Mouse (Mus musculus): ENCODE results near the gene Farp1.

Gene Farp1

DNA sequence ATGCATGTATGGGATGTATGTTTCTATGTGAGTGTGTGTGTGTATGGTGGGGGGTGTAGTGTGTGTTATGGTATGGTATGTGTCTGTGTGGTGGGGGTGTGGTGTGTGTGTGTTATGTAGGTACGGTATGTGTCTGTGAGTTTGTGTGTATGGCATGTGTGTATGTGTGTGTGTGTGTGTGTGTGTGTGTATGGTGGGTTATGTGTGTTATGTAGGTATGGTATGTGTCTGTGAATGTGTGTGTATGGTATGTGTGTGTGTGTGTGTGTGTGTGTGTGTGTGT, 185.0 kb downstream of the Farp1 start:
- no peak for DNase-seq (ENCODE audit: low read depth)

DNA sequence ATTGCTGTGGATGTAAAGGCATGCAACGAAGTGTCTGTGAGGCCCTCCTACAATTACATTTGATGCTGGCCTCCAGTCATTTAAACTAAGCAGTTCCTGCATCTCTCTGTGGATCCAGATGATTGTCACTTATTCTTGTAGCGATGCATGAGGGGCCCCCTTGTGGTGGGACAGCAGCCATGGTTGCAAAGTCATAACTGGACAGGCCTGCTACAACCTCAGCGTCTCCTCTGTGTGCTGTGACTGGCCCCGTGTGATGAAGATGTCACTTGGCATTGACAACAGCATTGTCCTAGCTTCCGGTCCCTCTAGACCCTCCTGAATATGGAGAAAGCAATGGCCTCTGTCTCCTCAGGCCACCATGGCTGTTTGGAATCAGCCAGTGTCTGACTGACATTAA, 185.7 kb downstream of the Farp1 start:
- peak; percentile 36 for DNase-seq (ENCODE audit: low read depth)

DNA sequence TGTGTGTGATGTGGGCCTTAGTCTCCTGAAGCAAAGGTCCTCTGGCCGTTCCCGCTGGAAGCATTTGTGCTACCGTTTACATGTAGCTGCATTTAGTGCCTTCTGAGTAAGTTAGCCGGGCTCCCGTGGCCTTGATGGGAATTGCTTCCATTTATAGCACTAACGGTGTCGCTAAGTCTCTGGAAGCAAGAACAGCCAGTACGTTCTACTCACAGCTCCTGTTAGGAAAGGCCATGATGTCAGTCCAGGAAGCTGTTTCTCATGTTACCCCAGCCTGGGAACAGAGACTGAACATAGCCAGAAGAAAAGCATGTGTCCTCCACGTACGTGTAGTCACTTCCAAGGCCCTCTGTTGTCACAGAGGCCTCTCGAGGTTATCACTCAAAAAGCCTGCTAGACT, 190.8 kb downstream of the Farp1 start:
- no peak for DNase-seq (ENCODE audit: low read depth)

DNA sequence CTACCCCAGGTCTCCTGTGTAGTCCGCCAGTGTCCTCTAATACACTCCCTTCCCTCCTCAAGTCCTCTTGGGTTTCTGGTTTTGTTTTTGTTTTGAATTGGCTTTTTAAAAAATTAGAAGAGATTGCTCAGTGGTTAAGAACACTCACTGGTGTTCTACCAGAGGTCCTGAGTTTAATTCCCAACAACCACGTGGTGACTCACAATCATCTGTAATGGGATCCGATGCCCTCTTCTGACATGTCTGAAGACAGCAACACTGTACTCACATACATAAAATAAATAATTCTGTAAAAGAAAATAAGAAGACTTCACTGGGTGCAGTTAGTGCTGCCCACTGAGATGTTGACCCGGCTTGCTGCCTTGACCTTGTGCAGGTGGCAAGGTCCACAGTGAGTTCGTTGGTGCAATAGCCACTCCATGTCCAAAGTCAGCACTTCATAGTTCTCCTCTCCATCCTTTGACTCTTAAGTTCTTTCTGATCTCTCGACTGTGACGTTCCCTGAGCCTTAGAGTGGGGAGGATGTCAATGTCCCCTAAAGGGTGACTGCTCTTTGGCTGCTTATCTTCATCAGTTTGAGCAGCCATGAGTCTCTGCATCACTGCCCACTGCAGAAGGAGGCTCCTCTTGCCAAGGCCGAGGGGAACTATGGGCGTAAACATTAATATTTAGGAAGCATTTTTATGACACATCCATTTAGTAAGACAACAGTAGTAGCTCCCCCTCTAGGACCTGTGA, 194.2 kb downstream of the Farp1 start:
- peak; percentile 59 for DNase-seq (ENCODE audit: low read depth)

DNA sequence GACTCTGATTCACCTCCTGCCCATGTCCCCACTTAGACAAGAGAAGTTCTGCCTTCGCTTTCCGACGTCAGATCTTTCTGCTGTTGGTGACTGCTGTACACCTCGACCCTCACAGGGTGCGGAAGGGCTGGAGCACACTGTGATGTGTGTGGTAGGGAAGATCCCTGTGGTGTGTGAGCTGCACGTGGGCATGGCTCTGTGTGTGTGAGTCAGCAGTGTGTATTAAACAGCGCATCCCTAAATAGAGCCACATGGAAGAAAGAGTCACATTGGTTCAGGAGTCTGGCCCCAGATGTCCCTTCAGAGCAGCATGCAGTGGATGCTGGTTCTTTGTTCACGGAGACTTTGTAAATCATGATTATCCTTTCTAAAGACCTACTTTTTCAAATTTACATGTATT, 196.2 kb downstream of the Farp1 start:
- DNase-seq (ENCODE audit: low read depth), result no peak

DNA sequence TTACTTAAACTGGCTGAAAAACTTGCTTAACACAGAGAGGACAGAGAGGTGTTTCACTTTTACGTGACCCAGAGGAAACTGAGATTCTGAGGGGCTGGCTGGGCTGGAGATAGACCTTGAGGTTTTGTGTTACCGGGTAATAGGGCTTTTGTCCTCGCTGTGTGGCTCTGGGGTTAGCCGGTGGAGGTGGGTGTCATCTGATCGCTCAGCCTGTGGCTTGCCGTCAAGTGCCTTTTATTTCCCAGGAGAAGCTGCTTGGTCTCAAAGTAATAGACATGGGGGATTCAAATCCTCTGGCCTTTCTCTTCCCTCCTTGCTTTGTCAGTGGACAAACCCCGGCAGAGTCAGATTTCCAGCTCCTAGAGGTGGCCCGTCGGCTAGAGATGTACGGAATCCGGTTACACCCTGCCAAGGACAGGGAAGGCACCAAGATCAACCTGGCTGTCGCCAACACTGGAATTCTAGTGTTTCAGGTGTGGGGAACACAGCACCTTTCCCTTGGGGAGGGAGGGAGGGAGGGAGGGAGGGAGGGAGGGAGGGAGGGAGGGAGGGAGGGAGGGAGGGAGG, 199.8 kb downstream of the Farp1 start:
- no peak for DNase-seq (ENCODE audit: low read depth)

DNA sequence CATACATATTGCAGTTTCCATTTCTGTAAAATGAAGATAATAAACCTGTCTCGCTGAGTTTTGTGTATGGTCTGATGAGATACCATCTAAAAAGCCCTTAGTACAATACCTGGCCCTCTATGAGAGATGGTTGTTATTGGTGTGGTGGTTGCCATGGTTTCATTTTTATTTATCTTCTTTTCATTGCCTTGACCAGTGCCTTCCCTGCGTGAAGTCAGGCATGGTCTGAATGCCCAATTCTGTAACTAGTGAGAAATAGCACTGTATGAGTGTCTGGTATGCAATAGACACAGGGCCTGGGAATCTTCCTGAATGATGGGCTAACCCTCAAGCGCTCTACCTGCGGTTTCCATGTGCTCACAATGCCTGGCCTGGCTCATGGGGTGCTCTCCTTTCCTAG, 201.7 kb downstream of the Farp1 start:
- DNase-seq (ENCODE audit: low read depth), result no peak

DNA sequence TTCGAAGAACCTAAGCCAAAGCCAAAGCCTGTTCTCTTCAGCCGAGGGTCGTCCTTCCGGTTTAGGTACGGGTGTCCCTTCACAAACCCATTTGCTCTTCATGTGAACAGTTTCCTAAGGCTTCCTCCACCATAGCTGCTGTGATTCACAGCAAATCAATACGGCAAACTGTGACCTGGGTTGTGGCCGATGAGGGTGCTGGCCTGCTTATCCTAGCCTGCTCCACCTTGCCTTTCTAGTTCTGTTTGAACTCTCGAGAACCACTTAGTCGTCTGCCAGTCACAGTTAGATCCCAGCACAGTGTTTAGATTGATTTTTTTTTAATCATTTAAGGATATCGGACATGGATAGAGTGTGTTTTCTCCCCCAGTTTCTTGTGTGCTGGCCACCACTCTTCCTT, 203.7 kb downstream of the Farp1 start:
- no peak for DNase-seq (ENCODE audit: low read depth)

DNA sequence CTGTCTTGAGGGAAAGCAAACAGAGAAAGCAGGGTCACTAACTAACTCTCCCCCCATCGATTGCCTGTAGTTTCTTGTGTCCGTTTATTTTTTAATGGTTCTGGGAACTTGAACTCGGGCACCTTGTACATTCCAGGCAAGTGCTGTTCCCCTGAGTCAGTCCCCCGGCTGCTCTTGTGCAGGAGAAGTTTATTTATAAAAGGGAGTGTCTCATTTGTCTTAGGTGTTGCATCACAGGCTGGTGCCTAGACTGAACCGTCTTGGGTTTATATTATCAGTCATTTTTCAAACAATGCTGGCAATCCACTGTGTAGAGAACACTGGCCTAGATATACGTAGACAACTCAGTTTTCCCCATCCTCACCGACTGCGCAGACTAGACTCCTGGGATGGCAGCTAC, 204.4 kb downstream of the Farp1 start:
- DNase-seq (ENCODE audit: low read depth), result peak; percentile 85

DNA sequence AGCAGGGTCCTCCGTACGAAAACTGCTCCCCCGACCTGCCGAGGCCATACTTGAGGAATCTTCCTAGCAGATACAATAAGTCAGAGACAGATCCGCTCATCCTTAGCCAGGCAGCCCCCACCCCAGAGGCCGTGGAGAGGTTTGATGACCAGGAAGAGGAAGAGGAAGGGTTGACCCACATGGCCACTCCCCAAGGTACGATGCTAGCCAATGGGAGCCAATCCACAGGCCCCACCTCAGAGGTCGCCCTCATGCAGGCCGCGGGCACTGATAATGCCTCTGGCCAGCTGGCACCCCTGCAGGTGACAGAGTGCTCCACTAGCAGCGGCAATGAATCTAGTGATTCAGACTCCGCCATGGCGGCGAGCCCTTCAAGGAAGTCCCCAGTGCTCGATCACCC, 209.1 kb downstream of the Farp1 start:
- DNase-seq (ENCODE audit: low read depth), result no peak

DNA sequence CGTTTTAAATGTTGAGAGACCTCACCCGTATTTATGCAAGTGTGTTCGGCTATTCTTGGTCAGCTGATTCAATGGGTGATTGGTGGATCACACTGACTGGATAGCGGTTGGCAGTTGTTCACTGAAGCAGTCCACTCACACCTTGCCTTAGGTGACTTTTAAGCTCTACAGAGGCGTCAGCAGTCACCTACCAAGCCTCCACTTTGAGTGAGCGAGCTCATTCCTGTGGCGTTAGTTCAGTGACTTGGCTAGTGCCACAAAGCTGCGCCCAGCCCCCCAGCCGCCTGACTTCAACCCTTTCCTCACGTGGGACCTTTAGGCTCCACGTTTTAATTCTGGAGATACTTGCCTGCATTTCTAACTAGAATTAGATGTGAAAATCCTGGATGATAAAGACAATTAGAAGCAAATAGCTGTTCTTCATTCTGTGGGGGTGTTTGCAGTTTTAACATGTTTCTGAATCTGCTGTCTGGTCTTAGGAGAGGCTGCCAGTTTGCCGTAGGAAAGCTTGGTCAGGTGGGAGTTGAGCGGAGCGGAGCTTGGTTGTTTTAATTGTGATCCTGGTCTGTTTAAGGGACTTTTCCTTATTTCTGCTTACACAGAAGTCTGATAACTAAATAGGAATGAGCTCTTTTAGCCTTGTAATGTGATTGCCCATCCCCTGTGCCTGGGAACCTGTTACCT, 211.2 kb downstream of the Farp1 start:
- peak; percentile 16 for DNase-seq (ENCODE audit: low read depth)

DNA sequence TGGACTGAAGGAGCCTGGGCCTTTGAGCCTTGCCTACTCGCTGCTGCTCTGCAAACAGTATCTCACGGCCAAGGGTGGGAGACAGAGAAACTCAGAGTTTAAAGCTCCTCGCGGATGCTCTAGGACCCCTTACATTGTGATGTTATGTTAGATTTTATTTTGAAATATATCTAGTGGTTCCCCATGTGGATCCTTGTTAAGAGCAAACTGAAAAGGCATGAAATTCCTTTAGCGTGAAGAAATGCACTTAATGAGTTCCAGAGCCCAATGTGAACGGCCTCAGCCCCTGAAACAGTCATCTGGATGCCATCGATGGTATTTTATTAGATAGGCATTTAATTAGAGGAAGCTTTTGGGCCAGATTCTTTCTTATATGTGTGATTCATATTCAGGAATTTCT, 212.3 kb downstream of the Farp1 start:
- DNase-seq (ENCODE audit: low read depth), result peak; percentile 83

DNA sequence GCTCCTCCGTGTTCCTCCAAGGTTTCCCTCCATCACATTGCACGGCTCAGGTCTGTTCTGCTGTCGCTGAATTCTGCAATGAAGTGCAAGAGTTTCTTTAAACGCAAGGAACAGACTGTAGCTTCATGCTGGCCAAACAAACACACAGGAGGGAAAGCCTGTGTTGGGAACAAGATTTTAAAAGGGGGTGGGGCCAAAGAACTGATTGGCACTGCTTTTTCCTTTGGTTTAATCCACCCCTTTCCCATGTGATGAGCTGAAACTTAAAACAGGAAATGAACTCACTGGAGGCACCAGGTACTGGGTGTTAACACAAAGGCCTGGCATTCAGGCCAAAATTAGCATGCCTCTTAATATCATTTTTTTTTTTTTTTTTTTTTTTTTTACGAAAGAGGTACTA, 213.3 kb downstream of the Farp1 start:
- peak; percentile 53 for DNase-seq (ENCODE audit: low read depth)

DNA sequence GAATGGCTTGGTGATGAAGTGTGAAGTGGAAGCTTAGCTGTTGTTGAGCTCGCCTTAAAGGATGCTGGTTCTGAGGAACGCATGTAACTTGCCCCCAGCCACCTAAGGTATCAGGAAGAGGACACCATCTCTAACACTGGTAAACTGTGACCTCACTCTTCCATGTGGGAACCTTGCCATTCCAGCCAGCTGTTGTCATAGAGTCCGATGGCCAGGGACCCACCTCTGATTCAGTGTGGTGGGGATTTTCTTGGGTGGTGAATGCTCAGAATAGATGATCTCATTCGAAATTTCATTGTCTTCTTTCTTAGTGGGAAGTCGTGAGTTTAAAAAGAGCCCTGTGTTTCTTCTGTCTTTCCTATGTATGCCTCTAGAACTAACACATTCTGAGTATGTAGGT, 216.1 kb downstream of the Farp1 start:
- DNase-seq (ENCODE audit: low read depth), result no peak

DNA sequence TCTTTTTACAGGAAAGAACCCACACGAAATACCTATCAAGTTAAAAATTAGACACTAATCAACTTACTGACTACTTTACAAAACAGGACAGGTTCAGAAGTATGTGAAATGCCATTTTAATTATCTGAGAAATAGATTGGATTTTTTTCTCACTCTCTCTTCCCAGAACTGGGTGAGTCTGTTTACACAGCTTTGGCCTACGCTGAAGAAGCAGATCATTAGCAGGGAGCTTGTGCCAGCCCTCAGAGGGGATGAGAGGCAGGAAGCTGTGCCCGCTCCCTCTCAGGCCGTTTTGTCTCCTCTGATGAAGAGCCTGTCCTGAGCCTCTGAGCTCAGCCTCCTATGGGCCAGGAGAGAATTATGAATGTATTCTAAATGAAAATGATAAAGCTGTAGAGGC, 216.7 kb downstream of the Farp1 start:
- DNase-seq (ENCODE audit: low read depth), result no peak

DNA sequence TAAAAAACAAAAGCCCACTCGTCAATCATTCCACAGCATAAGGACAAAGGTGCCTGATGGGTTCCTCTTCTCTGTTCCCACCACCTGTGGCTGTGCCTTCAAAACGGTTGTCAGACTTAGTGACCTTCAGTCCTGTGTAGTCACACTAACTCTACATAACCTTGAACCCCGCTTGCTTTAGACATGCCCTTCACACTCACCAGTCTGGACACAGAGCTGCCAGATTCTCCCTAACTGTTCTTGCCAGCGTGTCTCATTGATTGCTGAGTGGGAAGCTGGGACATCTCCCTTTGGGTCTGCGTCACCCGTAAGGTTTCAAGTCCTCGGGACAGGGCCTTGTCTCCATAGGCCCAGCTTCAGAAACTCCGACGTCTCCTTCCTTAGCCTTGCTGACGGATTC, 217.5 kb downstream of the Farp1 start:
- DNase-seq (ENCODE audit: low read depth), result no peak

DNA sequence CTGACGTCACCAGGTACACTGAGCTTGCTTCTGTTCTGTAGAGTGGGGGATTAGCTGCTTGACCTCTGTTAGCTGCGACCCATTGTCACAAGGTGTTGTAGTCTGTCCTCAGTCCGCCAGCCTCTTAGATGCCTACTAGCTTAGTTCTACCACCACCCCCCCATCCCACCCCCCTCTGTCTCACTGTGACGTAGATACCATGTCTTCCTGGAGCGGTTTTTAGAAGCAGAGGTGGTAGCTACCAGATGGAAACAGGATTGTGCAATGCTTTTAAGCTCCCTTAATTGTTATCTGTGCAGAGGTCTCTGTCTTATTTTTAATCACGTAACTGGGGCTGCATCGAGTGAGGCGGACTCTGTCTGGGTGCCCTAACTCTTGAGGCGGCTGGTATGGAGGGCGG, 219.9 kb downstream of the Farp1 start:
- DNase-seq (ENCODE audit: low read depth), result no peak

DNA sequence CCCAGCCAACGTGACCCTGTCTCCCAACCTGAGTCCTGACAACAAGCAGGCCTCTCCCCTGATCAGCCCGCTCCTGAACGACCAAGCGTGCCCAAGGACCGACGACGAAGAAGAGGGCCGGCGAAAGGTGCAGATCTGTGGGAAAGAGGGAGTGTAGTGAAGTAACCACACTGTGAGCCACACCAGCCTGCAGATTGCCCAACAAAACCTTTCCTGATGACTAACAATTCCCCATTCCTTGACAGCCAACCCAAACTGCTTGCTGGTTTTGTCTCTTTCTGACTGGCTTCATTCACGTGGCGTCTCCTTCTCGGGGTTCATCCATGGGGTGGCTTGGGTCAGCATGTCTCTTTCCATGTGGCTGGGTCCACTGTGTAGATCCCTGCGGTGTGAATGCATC, 220.5 kb downstream of the Farp1 start:
- DNase-seq (ENCODE audit: low read depth), result peak; percentile 33

DNA sequence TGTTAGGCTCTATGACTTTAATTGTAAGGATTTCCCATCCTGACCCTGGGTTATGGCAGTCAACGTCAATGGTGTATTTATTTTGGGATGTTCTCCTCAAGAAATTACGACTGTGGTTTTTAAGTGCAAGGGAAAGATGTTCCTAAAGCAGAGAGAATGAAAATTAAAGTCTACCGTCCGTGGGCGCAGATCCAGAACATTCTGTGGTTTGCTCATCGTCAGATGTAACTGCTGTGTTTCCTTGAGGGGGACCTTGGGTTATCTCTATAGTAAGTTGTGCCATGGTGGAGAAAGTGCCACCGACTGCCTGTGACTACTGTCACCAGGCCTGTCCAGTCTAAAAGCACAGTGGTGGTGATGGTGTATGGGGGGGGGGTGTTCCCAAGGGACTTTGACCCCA, 221.9 kb downstream of the Farp1 start:
- no peak for DNase-seq (ENCODE audit: low read depth)

DNA sequence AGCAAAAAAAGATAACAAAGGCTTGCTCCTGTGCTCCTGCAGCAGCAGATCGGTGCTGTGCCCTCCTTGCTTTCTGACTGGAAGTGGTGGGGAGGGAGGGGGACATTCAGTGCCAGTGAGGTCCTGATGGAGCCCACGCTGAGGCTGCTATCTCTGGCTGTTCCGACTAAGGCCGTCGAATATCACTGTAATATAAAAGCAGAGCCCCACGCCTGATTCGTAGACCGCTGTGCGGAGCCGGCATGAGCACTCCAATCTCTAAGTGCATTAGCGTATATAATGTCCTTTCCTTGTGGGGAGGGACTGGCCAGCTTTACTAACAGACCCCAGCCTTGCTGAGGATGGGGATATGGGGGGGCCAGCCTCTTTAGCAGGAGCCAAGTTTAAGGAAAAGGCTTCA, 224.3 kb downstream of the Farp1 start:
- DNase-seq (ENCODE audit: low read depth), result no peak

DNA sequence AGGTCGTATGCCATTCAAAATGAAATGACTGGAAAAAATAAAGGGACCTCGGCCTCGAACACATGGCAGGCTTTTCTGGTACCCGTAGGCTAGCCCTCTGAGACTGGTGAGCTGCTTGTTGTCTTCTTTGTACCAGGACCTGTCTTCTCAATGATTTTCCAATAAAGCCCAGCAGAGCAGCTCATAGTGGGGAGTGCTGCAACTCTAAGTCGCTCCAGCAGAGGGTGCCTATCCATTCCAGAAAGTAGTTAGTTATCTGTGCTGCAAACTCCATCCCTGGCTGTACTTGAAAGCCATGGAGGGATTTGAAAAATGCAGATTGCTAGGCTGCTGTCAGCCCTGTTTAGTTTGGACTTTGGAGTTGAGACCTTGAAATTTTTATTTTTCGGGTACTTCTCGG, 224.8 kb downstream of the Farp1 start:
- peak; percentile 74 for DNase-seq (ENCODE audit: low read depth)

DNA sequence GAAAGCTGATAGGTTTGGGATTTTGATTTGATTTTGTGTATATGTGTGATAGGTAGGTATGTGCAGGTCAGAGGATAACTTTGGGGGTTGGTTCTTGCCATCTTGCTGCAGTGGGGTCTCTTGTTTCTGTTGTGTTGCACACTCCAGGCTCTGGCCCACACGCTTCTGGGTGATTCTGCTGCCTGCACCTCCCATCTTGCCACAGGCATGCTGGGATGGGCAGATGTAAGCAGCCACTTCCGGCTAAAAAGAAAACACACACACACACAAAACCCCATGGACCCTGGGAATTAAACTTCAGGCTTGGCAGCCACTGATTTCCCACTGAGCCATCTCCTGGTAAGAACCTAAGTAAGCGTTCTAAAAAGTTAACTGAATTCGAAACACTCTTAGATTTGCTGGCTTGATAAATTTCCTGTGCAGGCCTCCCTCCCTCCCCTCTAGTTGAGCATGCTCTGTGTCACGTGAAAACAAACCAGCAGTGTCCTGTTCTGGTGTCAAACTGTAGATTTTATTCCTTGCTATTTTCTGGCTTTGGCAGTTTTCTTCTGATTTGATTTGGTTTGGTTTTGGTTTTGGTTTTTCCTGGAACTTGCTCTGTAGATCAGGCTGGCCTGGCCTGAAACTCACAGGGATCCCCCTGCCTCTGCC, 226.4 kb downstream of the Farp1 start:
- no peak for DNase-seq (ENCODE audit: low read depth)

DNA sequence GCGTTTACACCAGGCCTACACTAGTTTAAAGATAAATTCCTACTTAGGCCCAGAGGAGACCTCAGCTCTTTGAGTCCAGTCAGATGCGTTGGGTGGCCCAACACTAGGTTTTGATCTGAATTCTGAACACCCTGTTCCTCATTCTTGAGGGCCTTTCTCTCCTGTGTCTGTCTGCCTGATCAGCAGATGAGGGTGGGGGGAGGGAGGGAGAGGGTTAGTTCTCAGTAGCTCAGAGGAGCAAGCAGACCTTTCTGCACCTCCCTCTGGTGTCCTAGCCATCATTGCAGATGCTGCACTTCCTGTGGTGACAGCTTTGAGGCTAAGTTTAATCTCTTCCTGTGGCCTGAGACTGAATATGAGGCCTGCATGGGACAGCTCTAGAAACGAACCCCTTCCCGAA, 227.6 kb downstream of the Farp1 start:
- DNase-seq (ENCODE audit: low read depth), result no peak
